Mouse (Mus musculus): Measurements from ENCODE around the gene Cacna2d2. TPM values are rescaled to one million over a fixed set of nuclear protein-coding genes. Genes with fewer than 3 reads are reported as not detected.

Gene Cacna2d2
- polyA plus RNA-seq (2021; fragmentation: Nextera tagmentation) = 5.3 and 5.4 TPM in 2 replicates
- long read RNA-seq, experiment 1, partial matches to known transcripts = 0 of 1 reads
- long read RNA-seq, experiment 1, other reads (novel, unspliced or antisense) = 1 of 1 reads
- long read RNA-seq, experiment 2, full-length matches to known transcripts = 2 of 5 reads
- long read RNA-seq, experiment 2, partial matches to known transcripts = 0 of 5 reads
- long read RNA-seq, experiment 2, other reads (novel, unspliced or antisense) = 3 of 5 reads

DNA sequence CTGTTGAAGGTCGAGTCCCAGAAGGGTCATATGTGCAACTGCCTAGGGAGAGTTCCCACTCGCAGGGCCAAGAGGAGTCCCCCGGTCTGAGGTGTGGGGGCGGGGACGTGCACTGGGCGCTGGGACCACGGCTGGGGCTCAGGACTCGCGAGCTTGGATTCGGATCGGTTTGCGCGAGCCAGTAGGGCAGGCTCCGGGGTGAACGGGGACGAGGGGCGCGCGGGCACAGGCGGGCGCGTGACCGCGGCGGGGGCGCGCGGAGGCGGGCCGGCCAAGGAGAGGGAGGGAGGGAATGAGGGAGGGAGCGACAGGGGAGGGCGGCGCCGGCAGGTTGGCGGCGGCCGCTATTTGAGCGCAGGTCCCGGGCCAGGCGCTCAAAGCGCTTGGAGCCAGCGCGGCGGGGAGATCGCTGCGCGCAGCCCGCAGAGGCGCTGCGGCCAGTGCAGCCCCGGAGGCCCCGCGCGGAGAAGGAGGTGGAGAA, at the start of gene Cacna2d2:
TSS of gene Cacna2d2 (plus strand) at position 122 of the 481 bp plus-strand sequence.

DNA sequence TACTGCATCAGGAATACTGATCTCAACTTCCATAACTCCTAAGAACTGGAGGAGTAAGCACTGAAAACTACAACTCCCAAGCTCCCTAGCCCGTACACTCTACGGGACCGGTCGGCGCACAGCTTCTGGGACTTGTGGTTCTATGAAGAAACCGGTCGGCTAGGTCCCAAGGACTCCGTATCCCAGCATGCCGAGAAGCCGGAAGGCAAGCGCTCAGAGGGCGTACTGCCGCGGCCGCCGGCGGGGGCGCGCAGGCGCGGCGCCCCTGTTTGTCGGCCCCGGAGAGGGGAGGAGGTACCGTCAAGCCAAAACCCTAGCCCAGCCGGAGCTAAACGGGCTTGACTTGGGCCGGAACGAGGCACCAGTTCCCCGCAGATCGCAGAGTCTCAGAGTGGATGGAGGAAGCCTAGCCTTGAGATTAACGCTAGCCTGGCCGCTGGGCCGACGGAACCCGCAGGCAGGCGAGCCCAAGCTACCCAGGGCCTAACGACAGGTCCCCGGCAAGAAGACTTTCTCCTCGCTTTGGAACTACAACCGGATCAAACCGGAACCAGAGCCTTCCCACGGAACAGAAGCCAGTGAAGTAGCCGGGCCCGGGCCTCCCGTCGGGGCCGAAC, 134.5 kb downstream of the Cacna2d2 start, which contains the start of gene Tmem115:
TSS of gene Tmem115 (plus strand) at position 155 of the 617 bp plus-strand sequence.

DNA sequence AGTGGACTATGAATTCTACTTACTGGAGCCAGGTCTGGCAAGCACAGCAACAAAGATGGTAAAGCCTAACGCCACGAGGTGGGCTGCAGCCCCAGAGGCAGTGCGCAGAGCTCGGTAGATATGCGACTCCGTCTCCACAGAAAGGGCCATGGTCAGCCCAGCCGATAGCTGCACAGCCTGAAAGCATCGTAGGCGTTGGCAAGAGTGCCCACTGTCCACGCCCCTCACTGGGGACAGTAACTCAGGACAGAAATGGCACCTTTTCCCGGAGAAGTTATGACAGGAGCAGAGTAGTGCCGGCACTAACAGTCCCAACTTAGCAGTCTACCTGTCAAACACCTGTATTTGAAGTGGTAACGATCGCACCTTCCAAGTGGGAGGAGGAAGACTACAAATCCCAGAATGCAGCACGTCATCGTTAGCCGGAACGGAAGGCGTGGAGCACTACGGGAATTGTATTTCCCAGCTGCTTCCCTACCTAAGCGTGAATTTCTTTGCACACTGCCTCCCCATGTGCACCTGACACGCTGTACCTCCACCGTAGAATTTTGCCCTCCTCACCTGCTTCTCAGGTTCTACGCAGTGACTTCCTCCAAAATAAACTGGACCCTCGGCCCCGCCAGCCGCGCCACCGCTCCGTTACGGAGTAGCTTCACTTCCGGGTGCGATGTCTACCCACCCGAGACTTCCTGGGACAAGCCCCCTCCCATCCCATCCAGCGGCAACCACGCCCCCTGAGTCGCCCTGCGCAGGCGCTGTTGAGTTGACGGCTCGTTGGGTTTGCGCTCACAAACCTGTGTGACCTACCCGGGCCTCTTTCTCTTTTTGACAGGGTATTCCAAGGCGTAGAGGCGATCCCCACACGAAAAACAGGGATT, 142.3 kb downstream of the Cacna2d2 start, which contains the start of the genes Cyb561d2 and Nprl2:
TSS of gene Cyb561d2 (minus strand) at position 720 of the 878 bp plus-strand sequence.
TSS of gene Nprl2 (plus strand) at position 753 of the 878 bp plus-strand sequence.

DNA sequence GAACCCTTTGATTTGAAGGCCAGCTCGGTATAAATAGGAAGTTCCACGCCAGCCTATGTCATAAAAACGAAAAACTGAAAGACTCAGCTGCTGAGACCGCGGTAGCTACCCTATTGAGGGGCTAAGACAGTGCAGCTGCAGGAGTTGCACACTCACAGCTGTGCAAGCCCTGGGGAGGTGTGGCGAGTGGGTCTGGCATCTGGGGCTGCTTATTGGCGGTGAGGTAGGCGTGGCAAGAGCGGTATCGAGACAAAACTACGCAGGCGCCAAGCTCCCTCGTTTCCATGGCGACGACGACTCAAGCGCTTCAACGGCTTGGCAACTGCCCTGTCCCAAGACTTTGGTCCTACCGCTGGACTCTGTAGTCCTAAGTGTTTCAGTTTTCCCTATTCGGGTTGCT, 147.6 kb downstream of the Cacna2d2 start, which contains the start of gene Zmynd10:
TSS of gene Zmynd10 (plus strand) at position 273 of the 400 bp plus-strand sequence.

DNA sequence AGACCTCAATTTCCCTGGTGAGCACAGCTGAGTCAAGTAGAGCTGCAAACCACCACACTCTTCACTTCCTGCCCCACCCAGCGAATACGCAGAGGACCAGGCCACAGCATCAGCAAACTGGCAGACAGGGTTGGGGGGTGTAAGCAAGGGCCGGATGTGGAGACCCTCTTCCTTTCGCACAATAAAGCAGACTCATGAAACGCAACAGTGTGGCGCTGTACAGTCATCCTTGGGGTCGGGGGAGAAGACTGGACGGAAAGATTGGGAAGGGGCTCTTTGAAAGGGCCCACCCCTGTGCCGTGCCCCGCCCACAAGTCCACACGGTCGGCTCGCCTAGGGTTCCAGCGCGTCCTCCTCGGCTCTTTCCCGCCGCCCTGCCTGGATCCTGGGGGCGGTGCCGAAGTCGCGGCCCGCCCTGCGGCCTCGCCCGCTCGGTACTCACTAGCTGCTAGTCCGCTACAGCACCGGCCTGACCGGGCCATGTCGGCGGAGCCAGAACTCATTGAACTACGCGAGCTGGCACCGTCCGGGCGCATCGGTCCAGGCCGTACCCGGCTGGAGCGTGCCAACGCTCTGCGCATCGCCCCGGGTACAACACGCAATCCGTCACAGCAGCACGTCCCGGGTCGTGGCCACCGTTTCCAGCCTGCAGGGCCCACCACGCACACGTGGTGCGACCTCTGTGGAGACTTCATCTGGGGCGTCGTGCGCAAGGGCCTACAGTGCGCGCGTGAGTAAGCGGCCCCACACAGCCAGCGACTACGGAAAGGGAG, 151.9 kb downstream of the Cacna2d2 start, which contains the start of gene Rassf1:
TSS of gene Rassf1 (plus strand) at position 439 of the 773 bp plus-strand sequence.

DNA sequence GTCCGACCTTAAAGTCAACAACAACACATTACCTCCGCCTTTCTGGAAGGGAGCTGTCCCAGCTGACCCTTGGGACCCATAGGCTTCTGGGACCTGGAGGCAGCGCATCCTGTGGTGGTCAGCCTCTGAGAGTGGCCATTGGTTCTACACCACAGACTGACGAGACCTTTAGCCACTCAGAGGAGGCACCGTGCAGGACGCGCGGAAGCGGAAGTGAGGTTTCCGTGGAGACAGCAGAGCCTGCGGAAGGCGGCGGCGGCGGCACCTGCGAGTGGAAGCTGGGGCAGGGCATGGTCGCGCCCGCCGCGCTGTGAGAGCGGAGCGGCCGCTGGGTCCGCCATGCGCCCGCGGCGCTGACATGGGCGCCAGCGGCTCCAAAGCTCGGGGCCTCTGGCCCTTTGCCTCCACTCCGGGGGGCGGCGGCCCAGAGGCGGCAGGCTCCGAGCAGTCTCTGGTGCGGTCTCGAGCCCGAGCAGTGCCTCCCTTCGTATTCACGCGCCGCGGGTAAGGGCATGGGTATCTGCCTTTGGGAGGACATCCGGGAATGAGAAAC, 163.7 kb downstream of the Cacna2d2 start, which contains the start of gene Tusc2:
TSS of gene Tusc2 (plus strand) at position 227 of the 553 bp plus-strand sequence.

DNA sequence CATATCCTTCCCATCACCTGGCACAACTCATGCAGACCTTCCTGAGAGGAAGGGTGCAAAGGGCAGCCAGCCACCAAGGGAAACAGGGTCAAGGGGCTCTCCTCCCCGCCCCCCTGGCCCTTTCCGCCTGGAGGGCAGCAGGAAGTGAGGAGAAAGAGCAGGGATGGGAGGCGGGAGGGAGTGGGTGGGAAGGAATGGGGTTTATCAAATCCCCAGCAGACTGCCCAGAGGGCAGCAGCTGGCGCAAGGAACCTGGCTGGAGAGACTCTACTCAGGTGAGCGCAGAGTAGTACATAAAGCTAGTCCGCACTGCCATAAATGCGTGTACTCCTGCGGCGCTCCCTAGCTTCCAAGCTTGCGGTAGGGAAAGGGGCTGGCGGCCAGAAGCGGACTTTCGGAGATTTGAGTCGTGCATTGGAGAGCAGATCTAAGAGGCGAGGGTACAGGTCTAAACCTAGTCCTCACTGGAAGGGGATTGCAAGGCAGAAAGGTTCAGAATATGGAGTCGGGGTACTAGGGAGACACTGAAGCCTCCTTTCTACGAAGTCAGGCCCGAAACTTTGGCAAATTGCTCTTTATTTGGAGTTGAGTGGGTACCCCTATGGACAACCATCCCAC, 168.4 kb downstream of the Cacna2d2 start, which contains the start of gene Hyal2:
TSS of gene Hyal2 (plus strand) at position 244 of the 618 bp plus-strand sequence.

DNA sequence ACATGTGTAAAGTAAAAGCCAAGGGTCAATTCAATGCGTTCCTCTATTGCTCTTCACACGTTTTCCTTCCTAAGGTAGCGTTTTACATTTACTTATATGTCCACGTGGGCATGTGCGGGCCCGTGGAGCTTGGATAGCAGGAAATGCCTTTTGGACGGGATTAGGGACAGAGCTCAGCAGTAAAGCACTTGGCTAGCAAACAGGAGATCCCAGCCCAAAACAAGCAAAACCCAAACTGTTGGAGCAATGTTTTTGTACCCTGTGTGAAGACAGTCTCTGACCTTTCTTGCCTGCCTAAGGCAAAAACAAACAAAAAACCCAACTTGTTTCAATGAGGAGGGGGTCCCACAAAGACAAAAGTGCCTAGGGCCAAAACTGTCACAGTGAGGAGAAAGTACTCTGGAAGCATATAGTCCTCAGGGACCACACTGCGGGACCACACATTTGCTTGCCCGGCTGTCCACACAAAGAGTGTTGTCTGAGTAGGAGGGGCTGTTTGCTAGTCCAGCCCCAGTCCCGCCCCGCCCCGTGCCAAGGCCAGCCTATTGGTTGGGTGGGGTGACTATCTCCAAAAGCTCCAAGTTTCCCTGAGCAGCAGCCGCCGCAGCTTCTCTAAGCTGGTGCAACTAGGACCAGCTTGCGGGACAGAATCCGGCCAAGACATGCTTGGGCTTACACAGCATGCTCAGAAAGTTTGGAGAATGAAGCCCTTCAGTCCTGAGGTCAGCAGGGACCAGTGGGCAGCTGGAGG, 177.1 kb downstream of the Cacna2d2 start, which contains the start of gene Hyal1:
TSS of gene Hyal1 (plus strand) at position 571 of the 751 bp plus-strand sequence.

DNA sequence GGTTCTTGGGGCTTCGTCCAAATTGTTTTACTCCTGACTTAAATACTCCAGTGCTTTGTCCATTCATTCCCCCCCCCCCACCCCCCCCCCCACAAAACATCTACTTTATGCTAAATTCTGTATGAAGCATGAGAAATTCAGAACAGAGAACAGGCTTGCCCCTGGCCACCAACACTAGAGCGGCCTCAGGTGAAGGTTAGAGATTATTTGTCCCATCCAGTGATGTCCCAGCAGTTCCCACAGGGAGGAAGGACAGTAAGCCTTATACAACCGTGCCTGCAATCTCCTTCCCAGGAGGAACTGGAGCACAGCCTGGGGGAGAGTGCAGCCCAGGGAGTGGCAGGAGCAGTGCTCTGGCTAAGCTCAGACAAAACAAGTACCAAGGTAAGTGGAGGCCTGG, 179.2 kb downstream of the Cacna2d2 start, which contains the start of gene Naa80:
TSS of gene Naa80 (plus strand) at position 301 of the 400 bp plus-strand sequence.

Other genes with a start within 250 kb of the Cacna2d2 start
- 12.6 and 12.8 TPM in 2 replicates for gene Dock3, start 167.7 kb upstream of the Cacna2d2 start, polyA plus RNA-seq (2021; fragmentation: Nextera tagmentation)
- 1.4 and 2.2 TPM in 2 replicates for gene Mapkapk3, start 109.7 kb upstream of the Cacna2d2 start, polyA plus RNA-seq (2021; fragmentation: Nextera tagmentation)
- gene Cish, start 103.6 kb upstream of the Cacna2d2 start, polyA plus RNA-seq (2021; fragmentation: Nextera tagmentation) = 2.8 and 4.4 TPM in 2 replicates
- gene Hemk1, start 61.3 kb upstream of the Cacna2d2 start, polyA plus RNA-seq (2021; fragmentation: Nextera tagmentation) = 11.3 and 36.7 TPM in 2 replicates
- gene 6430571L13Rik, start 59.0 kb upstream of the Cacna2d2 start, polyA plus RNA-seq (2021; fragmentation: Nextera tagmentation) = 0.93 and 1.2 TPM in 2 replicates
- 40.5 and 46.0 TPM in 2 replicates for gene Tmem115, start 134.3 kb downstream of the Cacna2d2 start, polyA plus RNA-seq (2021; fragmentation: Nextera tagmentation)
- gene Cyb561d2, start 142.6 kb downstream of the Cacna2d2 start, polyA plus RNA-seq (2021; fragmentation: Nextera tagmentation) = 44.2 and 47.5 TPM in 2 replicates
- gene Nprl2, start 142.6 kb downstream of the Cacna2d2 start, polyA plus RNA-seq (2021; fragmentation: Nextera tagmentation) = 63.1 and 69.0 TPM in 2 replicates
- 4.1 and 7.1 TPM in 2 replicates for gene Zmynd10, start 147.7 kb downstream of the Cacna2d2 start, polyA plus RNA-seq (2021; fragmentation: Nextera tagmentation)
- 9.8 and 10.1 TPM in 2 replicates for gene Rassf1, start 151.9 kb downstream of the Cacna2d2 start, polyA plus RNA-seq (2021; fragmentation: Nextera tagmentation)
- gene Tusc2, start 163.6 kb downstream of the Cacna2d2 start, polyA plus RNA-seq (2021; fragmentation: Nextera tagmentation) = 100 and 108 TPM in 2 replicates
- 16.4 and 16.9 TPM in 2 replicates for gene Hyal2, start 168.3 kb downstream of the Cacna2d2 start, polyA plus RNA-seq (2021; fragmentation: Nextera tagmentation)
- 3.7 and 4.0 TPM in 2 replicates for gene Hyal1, start 177.3 kb downstream of the Cacna2d2 start, polyA plus RNA-seq (2021; fragmentation: Nextera tagmentation)
- 9.6 and 9.7 TPM in 2 replicates for gene Naa80, start 179.3 kb downstream of the Cacna2d2 start, polyA plus RNA-seq (2021; fragmentation: Nextera tagmentation)
- gene Hyal3, start 181.2 kb downstream of the Cacna2d2 start, polyA plus RNA-seq (2021; fragmentation: Nextera tagmentation) = 0.40 and 1.7 TPM in 2 replicates
- 4.4 and 4.7 TPM in 2 replicates for gene Ifrd2, start 188.0 kb downstream of the Cacna2d2 start, polyA plus RNA-seq (2021; fragmentation: Nextera tagmentation)
- gene Sema3b, start 209.6 kb downstream of the Cacna2d2 start, polyA plus RNA-seq (2021; fragmentation: Nextera tagmentation) = 1.4 and 9.8 TPM in 2 replicates
- 26.4 and 30.7 TPM in 2 replicates for gene Gnai2, start 235.8 kb downstream of the Cacna2d2 start, polyA plus RNA-seq (2021; fragmentation: Nextera tagmentation)